Mouse (Mus musculus) cerebellum, postnatal 14 days (tissue): ENCODE results near the gene Cenpc1.
A peak's percentile ranks its signal among the peaks of the same experiment; 100 is the strongest.

ENCODE experiments used
- DNase-seq, 2 experiments: peaks; one replicate each; pipeline ENCODE4 v3.0.0; 2021; ENCODE audit warnings: mixed read lengths in 2 of 2

The Cenpc1 gene

GRCm38 (mm10) chr5:85994551-85994950 lies 70.8 kb downstream of the Cenpc1 start:
- no peak for DNase-seq

GRCm38 (mm10) chr5:85992805-85993721 lies 72.3 kb downstream of the Cenpc1 start:
- no peak for DNase-seq

- DNase-seq = peak; percentile 30 to 39
These were observed 73.3 kb downstream of the Cenpc1 start for GRCm38 (mm10) chr5:85992055-85992454.

- no peak for DNase-seq
These were observed 77.9 kb downstream of the Cenpc1 start for GRCm38 (mm10) chr5:85987516-85987863.

GRCm38 (mm10) chr5:85986734-85987515 lies 78.5 kb downstream of the Cenpc1 start:
- DNase-seq = no peak

GRCm38 (mm10) chr5:85977646-85978426 lies 87.5 kb downstream of the Cenpc1 start:
- DNase-seq = no peak

- no peak for DNase-seq
These were observed 102.6 kb downstream of the Cenpc1 start for GRCm38 (mm10) chr5:85962791-85963190.
